Comparison of ENCODE assay signal across 33 mouse cellular contexts in the genomic region with DNA sequence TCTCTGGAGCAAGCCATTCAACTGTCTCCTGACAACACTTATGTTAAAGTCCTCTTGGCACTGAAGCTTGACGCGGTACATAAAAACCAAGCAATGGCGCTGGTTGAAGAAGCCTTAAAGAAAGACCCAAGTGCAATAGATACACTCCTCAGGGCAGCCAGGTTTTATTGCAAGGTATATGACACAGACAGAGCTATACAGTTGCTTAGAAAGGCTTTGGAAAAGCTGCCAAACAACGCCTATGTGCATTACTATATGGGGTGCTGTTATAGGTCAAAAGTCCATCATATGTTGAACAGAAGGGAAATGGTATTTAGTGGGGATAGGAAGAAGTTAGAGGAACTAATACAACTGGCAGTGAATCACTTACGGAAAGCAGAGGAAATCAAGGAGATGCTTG. TPM values are rescaled to one million over a fixed set of nuclear protein-coding genes. Genes with fewer than 3 reads are reported as not detected.
"Had no signal": no experiment of that assay in that cellular context is flagged by ENCODE, and none has a peak within 500 bp of the region (broad histone marks: within the 10 kb centered on the region; RNA-seq: fewer than 3 reads in every experiment).

No protein-coding gene starts in this region.

- H3K9ac ChIP-seq: heart, embryonic 12.5 days; heart, embryonic 13.5 days; heart, embryonic 15.5 days; hindbrain, embryonic 12.5 days; hindbrain, embryonic 13.5 days; hindbrain, embryonic 14.5 days; hindbrain, embryonic 15.5 days; kidney, embryonic 15.5 days had no signal

- H3K36me3 ChIP-seq: heart, embryonic 15.5 days; hindbrain, embryonic 10.5 days; hindbrain, embryonic 12.5 days; hindbrain, embryonic 13.5 days; hindbrain, embryonic 15.5 days had no signal

- H3K9me3 ChIP-seq: heart, embryonic 10.5 days; heart, embryonic 12.5 days; heart, embryonic 13.5 days; heart, embryonic 15.5 days; hindbrain, embryonic 10.5 days; hindbrain, embryonic 12.5 days; hindbrain, embryonic 13.5 days; hindbrain, embryonic 15.5 days; kidney, embryonic 15.5 days had no signal

- ATAC-seq: hindbrain, embryonic 16.5 days; hindbrain, postnatal 0 days had no signal

- H3K27me3 ChIP-seq: heart, embryonic 12.5 days; heart, embryonic 13.5 days; heart, embryonic 15.5 days; hindbrain, embryonic 12.5 days; hindbrain, embryonic 13.5 days; hindbrain, embryonic 15.5 days; kidney, embryonic 15.5 days had no signal

- H3K4me3 ChIP-seq: heart, embryonic 10.5 days; heart, embryonic 12.5 days; heart, embryonic 13.5 days; heart, embryonic 15.5 days; hindbrain, embryonic 10.5 days; hindbrain, embryonic 12.5 days; hindbrain, embryonic 13.5 days; hindbrain, embryonic 15.5 days; kidney, embryonic 15.5 days; layer of hippocampus, adult 2 months; left cerebral cortex, adult 2 months had no signal

- DNase-seq: heart, postnatal 10 days; heart, postnatal 14 days; heart, postnatal 36 days; heart, postnatal 4 days; kidney, adult 11 months; kidney, adult 18-20 months; kidney, adult 2 months; kidney, adult 8-10 months; kidney, adult 9 months; kidney, postnatal 14 days; kidney, postnatal 25 days; kidney, postnatal 36 days; kidney, postnatal 4 days; layer of hippocampus, adult 9-11 months; layer of hippocampus, postnatal 36 days had no signal

- H3K27ac ChIP-seq: heart, embryonic 10.5 days; heart, embryonic 13.5 days; heart, embryonic 15.5 days; hindbrain, embryonic 10.5 days; hindbrain, embryonic 12.5 days; hindbrain, embryonic 13.5 days; hindbrain, embryonic 14.5 days; hindbrain, embryonic 15.5 days; hindbrain, postnatal 0 days; kidney, embryonic 15.5 days; kidney, postnatal 0 days; layer of hippocampus, adult 2 months; left cerebral cortex, adult 2 months had no signal

- H3K4me1 ChIP-seq: hindbrain, embryonic 10.5 days; hindbrain, embryonic 15.5 days had no signal

- H3K4me2 ChIP-seq: heart, embryonic 11.5 days; heart, embryonic 12.5 days; heart, embryonic 13.5 days; heart, embryonic 15.5 days; hindbrain, embryonic 12.5 days; hindbrain, embryonic 13.5 days; hindbrain, embryonic 14.5 days; hindbrain, embryonic 15.5 days; kidney, embryonic 15.5 days had no signal

RNA-seq across cellular contexts. Expression of a gene that starts 28.1 kb away (rescaled TPM):
- polyA plus RNA-seq: hindbrain, embryonic 10.5 days; kidney, embryonic 14.5 days had no signal

RNA-seq across cellular contexts. Expression of a gene that starts 34.1 kb away (rescaled TPM):
- polyA plus RNA-seq: heart, embryonic 10.5 days; hindbrain, embryonic 10.5 days; hindbrain, embryonic 11.5 days; hindbrain, embryonic 12.5 days had no signal
